Mouse (Mus musculus) heart, postnatal 0 days (tissue): ENCODE results near the gene Nckap5. TPM values are rescaled to one million over a fixed set of nuclear protein-coding genes. Genes with fewer than 3 reads are reported as not detected.

Experiments
- ATAC-seq: fragments of 200-750 bp; cut with Nextera tagmentation; 2 replicates; pipeline ENCODE4 v1.8.0; 2017; ENCODE audit warnings: low read depth, moderate number of reproducible peaks, moderate library complexity; ENCODE audit not compliant: insufficient read depth
- DNase-seq: peaks from one replicate; pipeline ENCODE4 v3.0.0-alpha.2; 2016; ENCODE audit warnings: low spot score
- H3K27ac ChIP-seq: fragments of 300-500 bp; sonication (generic); 2 replicates; pipeline ENCODE4 v1.5.1; 2014; ENCODE audit warnings: low read depth, mild to moderate bottlenecking
- H3K27me3 ChIP-seq: fragments of 300-500 bp; sonication (generic); 2 replicates; pipeline ENCODE4 v1.6.1; 2014; ENCODE audit warnings: low read length, mixed read lengths; ENCODE audit not compliant: control insufficient read depth, insufficient read depth
- H3K36me3 ChIP-seq: fragments of 300-500 bp; sonication (generic); replicated peaks from 2 replicates; pipeline ENCODE4 v1.6.1; 2014; ENCODE audit warnings: low read length, mixed read lengths; ENCODE audit not compliant: control insufficient read depth, insufficient read depth
- H3K4me1 ChIP-seq: fragments of 300-500 bp; sonication (generic); 2 replicates; pipeline ENCODE4 v1.6.1; 2014; ENCODE audit warnings: antibody characterized with exemption; ENCODE audit not compliant: control insufficient read depth, insufficient read depth
- H3K4me2 ChIP-seq: fragments of 300-500 bp; sonication (generic); 2 replicates; pipeline ENCODE4 v1.6.1; 2014; ENCODE audit warnings: low read depth, mild to moderate bottlenecking, low read length, moderate library complexity
- H3K4me3 ChIP-seq: fragments of 300-500 bp; sonication (generic); 2 replicates; pipeline ENCODE4 v1.5.1; 2014; ENCODE audit warnings: low read depth, low read length
- H3K9ac ChIP-seq: fragments of 300-500 bp; sonication (generic); replicated peaks from 2 replicates; pipeline ENCODE4 v1.6.1; 2014; ENCODE audit warnings: low read depth, low read length, mixed read lengths
- H3K9me3 ChIP-seq: fragments of 300-500 bp; sonication (generic); replicated peaks from 2 replicates; pipeline ENCODE4 v1.6.1; 2016; ENCODE audit warnings: low read length; ENCODE audit not compliant: control insufficient read depth
- CTCF ChIP-seq: IDR thresholded peaks from 2 replicates; pipeline ENCODE4 v1.5.1; 2016; ENCODE audit warnings: antibody characterized with exemption, control low read depth, low read depth
- EP300 ChIP-seq: IDR thresholded peaks from 2 replicates; pipeline ENCODE4 v1.6.1; 2016; ENCODE audit warnings: antibody characterized with exemption, low read depth
- WGBS: fragments of 180-500 bp; shearing (Covaris S2); extraction: QIAGEN DNeasy Blood & Tissue Kit; methylation state at CpG from one replicate; pipeline ENCODE4 v1.1.7; 2014; 5-methylcytosine and 5-hydroxymethylcytosine counted together
- polyA plus RNA-seq: library from polyadenylated mRNA; unstranded; fragments of >200 nt; fragmentation: Nextera tagmentation; extraction: Ambion mirVana; gene quantifications from 2 replicates; pipeline ENCODE4 v1.2.1, GENCODE M21; 2015
- total RNA-seq: library from RNA; depleted of rRNA; stranded (reverse); fragments of >200 nt; gene quantifications from 2 replicates; pipeline ENCODE4 v1.2.3, GENCODE M21; 2014; ENCODE audit warnings: low replicate concordance

Nckap5 gene
- total and polyA plus RNA-seq, 2 experiments from 2014 or later = 4.6 to 14.5 TPM

- Histone ChIP-seq H3K4me3 (no peak overlapping the region), H3K4me2 (no peak overlapping the region), H3K9me3 (no peaks in the 10 kb centered on the region), H3K27ac (no peak overlapping the region), H3K9ac (no peak overlapping the region), H3K4me1 (no peaks in the 10 kb centered on the region), H3K27me3 (no peaks in the 10 kb centered on the region), H3K36me3 (no peaks in the 10 kb centered on the region)
- TF ChIP-seq CTCF = no peak
- DNase-seq (no peak), ATAC-seq (no peak)
- 69% methylated on average over 3 of the region's 3 CpGs for WGBS
Observed at GRCm38 (mm10) chr1:125996540-125996939, 834.1 kb downstream of the Nckap5 start.

DNA sequence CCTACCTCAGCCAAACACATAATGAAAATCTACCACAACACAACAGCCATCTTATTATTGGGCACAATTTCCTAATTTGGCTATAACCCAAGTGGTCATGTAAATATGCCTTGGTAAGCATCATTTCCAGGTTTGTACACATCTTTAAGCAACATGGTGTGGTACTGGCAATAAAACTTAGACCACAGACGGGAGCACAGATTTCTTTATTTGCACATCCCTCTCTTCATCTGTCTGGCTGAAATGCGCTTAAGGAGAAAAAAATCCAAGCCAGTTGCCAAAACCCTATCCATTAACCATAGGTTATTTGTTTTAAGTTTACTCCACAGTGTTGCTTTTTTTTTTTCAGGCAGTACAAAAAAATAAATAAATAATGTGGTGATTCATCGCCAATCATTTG lies 842.8 kb downstream of the Nckap5 start:
- Histone ChIP-seq H3K4me2 (no peak overlapping the region), H3K27me3 (no peaks in the 10 kb centered on the region), H3K4me3 (no peak overlapping the region), H3K4me1 (no peaks in the 10 kb centered on the region), H3K27ac (no peak overlapping the region), H3K36me3 (no peaks in the 10 kb centered on the region), H3K9me3 (no peaks in the 10 kb centered on the region), H3K9ac (no peak overlapping the region)
- 80% methylated on average over 3 of the region's 3 CpGs for WGBS
- DNase-seq (no peak), ATAC-seq (no peak)
- TF ChIP-seq CTCF (no peak), EP300 (no peak)

- TF ChIP-seq CTCF = no peak
- no peak for TF ChIP-seq EP300
- Histone ChIP-seq H3K4me2 (no peak overlapping the region), H3K27me3 (no peaks in the 10 kb centered on the region), H3K4me1 (no peaks in the 10 kb centered on the region), H3K36me3 (peaks cover 8% of the 10 kb centered on the region; the same call in 1 of the 2 replicates), H3K9me3 (no peaks in the 10 kb centered on the region), H3K4me3 (no peak overlapping the region), H3K9ac (no peak overlapping the region), H3K27ac (no peak overlapping the region)
- DNase-seq (no peak), ATAC-seq (no peak)
- WGBS = 49% methylated on average over 2 of the region's 2 CpGs
Observed at GRCm38 (mm10) chr1:125984570-125984969, 846.0 kb downstream of the Nckap5 start.

GRCm38 (mm10) chr1:125974649-125975048 lies 856.0 kb downstream of the Nckap5 start:
- no peak for TF ChIP-seq CTCF
- no peak for TF ChIP-seq EP300
- H3K9me3 ChIP-seq = no peaks in the 10 kb centered on the region
- H3K27ac ChIP-seq = no peak overlapping the region
- no peak overlapping the region for H3K9ac ChIP-seq
- ATAC-seq = no peak
- H3K4me3 ChIP-seq = no peak overlapping the region
- no peak overlapping the region for H3K4me2 ChIP-seq
- no peaks in the 10 kb centered on the region for H3K27me3 ChIP-seq
- H3K36me3 ChIP-seq = no peaks in the 10 kb centered on the region
- DNase-seq = no peak
- no peaks in the 10 kb centered on the region for H3K4me1 ChIP-seq
- 88% methylated on average over 3 of the region's 3 CpGs for WGBS

DNA sequence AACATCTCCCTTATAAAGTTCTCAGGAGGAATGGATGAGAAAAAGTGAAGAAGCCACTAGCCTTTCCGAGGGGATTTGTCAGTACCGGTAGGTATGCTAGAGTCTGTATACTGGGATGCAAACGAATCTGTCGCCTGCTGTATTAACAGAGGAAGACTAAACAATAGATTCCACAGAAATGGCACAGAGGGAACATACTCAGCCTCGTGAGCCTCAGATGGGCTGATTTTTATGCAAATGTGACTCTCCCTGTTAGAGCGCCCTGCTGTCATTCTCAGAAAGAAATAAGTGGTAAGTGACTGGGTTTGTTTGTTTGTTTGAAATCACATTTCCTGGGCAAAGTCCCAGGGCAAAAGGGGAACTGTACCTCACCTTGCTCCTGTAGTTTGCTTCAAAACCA lies 858.7 kb downstream of the Nckap5 start:
- Histone ChIP-seq H3K36me3 (no peaks in the 10 kb centered on the region), H3K4me3 (no peak overlapping the region), H3K4me1 (no peaks in the 10 kb centered on the region), H3K9ac (no peak overlapping the region), H3K27me3 (no peaks in the 10 kb centered on the region), H3K4me2 (no peak overlapping the region), H3K27ac (no peak overlapping the region), H3K9me3 (no peaks in the 10 kb centered on the region)
- WGBS = 74% methylated on average over 6 of the region's 6 CpGs
- no peak for TF ChIP-seq CTCF
- TF ChIP-seq EP300 = no peak
- ATAC-seq (no peak), DNase-seq (no peak)

DNA sequence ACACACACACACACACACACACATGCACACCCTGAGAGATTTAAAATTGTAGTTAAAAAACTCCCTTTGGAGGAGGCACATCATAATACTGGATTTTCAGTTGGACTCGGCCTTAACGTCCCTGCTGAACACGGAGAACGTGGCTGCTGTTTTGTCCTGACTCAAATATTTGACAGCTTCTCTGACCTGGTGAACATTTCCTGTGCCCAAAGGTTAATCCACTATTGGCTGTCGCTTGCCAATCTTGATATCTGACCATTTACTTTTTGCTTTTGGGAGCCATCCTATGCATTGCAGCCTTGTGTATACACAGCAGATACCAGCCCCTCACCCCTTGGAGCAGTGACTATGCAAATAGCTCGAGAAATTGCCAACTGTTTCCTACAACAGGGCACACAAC lies 862.9 kb downstream of the Nckap5 start:
- Histone ChIP-seq H3K4me1 (no peaks in the 10 kb centered on the region), H3K36me3 (no peaks in the 10 kb centered on the region), H3K4me2 (no peak overlapping the region), H3K9ac (no peak overlapping the region), H3K27me3 (no peaks in the 10 kb centered on the region), H3K9me3 (no peaks in the 10 kb centered on the region), H3K27ac (no peak overlapping the region), H3K4me3 (no peak overlapping the region)
- no peak for DNase-seq
- WGBS = 70% methylated on average over 6 of the region's 6 CpGs
- no peak for ATAC-seq
- TF ChIP-seq CTCF = no peak
- no peak for TF ChIP-seq EP300
